Mouse (Mus musculus): ENCODE results near the gene Ddr2. TPM values are rescaled to one million over a fixed set of nuclear protein-coding genes. Genes with fewer than 3 reads are reported as not detected.

Gene Ddr2
- polyA plus RNA-seq, 1 experiment = 13.7 TPM

GRCm38 (mm10) chr1:169934005-169934725 lies 176.4 kb downstream of the Ddr2 start:
- TF ChIP-seq MAX (IDR thresholded peaks at IDR 0.05) = no peak
- TF ChIP-seq MYOG (IDR thresholded peaks at IDR 0.05; ENCODE audit: control insufficient read depth, extremely low read depth, insufficient read length) = no peak
- TF ChIP-seq MYOD1 (IDR thresholded peaks at IDR 0.05; ENCODE audit: control insufficient read depth, insufficient read length, low read depth) = no peak
- TF ChIP-seq CTCF (IDR thresholded peaks at IDR 0.05; ENCODE audit: control insufficient read depth, insufficient read depth, insufficient read length) = no peak
- TF ChIP-seq FOSL1 (IDR thresholded peaks at IDR 0.05; ENCODE audit: insufficient read depth, low read length, poor library complexity, severe bottlenecking) = no peak
- TF ChIP-seq USF1 (IDR thresholded peaks at IDR 0.05; ENCODE audit: low read depth) = no peak
- no peak for TF ChIP-seq CEBPB (IDR thresholded peaks at IDR 0.05; ENCODE audit: low read depth)
- Histone ChIP-seq H3K36me3 (ENCODE audit: control insufficient read depth, insufficient read depth) (no peaks in the 10 kb centered on the region), H3ac (ENCODE audit: control insufficient read depth, insufficient read length, low read depth) (no peak overlapping the region), H3K79me3 (ENCODE audit: low read depth) (no peaks in the 10 kb centered on the region), H3K4me3 (ENCODE audit: insufficient read depth, poor library complexity, severe bottlenecking) (no peak overlapping the region), H3K27me3 (ENCODE audit: control insufficient read depth, insufficient read depth, insufficient read length) (no peaks in the 10 kb centered on the region), H3K79me2 (ENCODE audit: control insufficient read depth, insufficient read depth) (no peaks in the 10 kb centered on the region)

- no peaks in the 10 kb centered on the region for H3K79me2 ChIP-seq (ENCODE audit: control insufficient read depth, insufficient read depth)
- no peaks in the 10 kb centered on the region for H3K79me3 ChIP-seq (ENCODE audit: low read depth)
- no peaks in the 10 kb centered on the region for H3K36me3 ChIP-seq (ENCODE audit: control insufficient read depth, insufficient read depth)
- TF ChIP-seq FOSL1 (IDR thresholded peaks at IDR 0.05; ENCODE audit: insufficient read depth, low read length, poor library complexity, severe bottlenecking) (no peak), CEBPB (IDR thresholded peaks at IDR 0.05; ENCODE audit: low read depth) (no peak), MYOG (IDR thresholded peaks at IDR 0.05; ENCODE audit: control insufficient read depth, extremely low read depth, insufficient read length) (no peak), MYOD1 (IDR thresholded peaks at IDR 0.05; ENCODE audit: control insufficient read depth, insufficient read length, low read depth) (no peak), CTCF (IDR thresholded peaks at IDR 0.05; ENCODE audit: control insufficient read depth, insufficient read depth, insufficient read length) (no peak), USF1 (IDR thresholded peaks at IDR 0.05; ENCODE audit: low read depth) (no peak), MAX (IDR thresholded peaks at IDR 0.05) (no peak)
- H3K27me3 ChIP-seq (ENCODE audit: control insufficient read depth, insufficient read depth, insufficient read length) = no peaks in the 10 kb centered on the region
- no peak overlapping the region for H3ac ChIP-seq (ENCODE audit: control insufficient read depth, insufficient read length, low read depth)
- no peak overlapping the region for H3K4me3 ChIP-seq (ENCODE audit: insufficient read depth, poor library complexity, severe bottlenecking)
These were observed 178.3 kb downstream of the Ddr2 start for GRCm38 (mm10) chr1:169932122-169932746.

- no peak for TF ChIP-seq CTCF (IDR thresholded peaks at IDR 0.05; ENCODE audit: control insufficient read depth, insufficient read depth, insufficient read length)
- TF ChIP-seq FOSL1 (IDR thresholded peaks at IDR 0.05; ENCODE audit: insufficient read depth, low read length, poor library complexity, severe bottlenecking) = no peak
- no peak for TF ChIP-seq USF1 (IDR thresholded peaks at IDR 0.05; ENCODE audit: low read depth)
- TF ChIP-seq MYOD1 (IDR thresholded peaks at IDR 0.05; ENCODE audit: control insufficient read depth, insufficient read length, low read depth) = no peak
- no peak for TF ChIP-seq CEBPB (IDR thresholded peaks at IDR 0.05; ENCODE audit: low read depth)
- no peak for TF ChIP-seq MAX (IDR thresholded peaks at IDR 0.05)
- no peak for TF ChIP-seq MYOG (IDR thresholded peaks at IDR 0.05; ENCODE audit: control insufficient read depth, extremely low read depth, insufficient read length)
These were observed 178.9 kb downstream of the Ddr2 start for GRCm38 (mm10) chr1:169931698-169932097.

GRCm38 (mm10) chr1:169928454-169928971 lies 182.0 kb downstream of the Ddr2 start, which contains the start of gene Ccdc190:
TSS of gene Ccdc190 (plus strand) at chr1:169928648.
- TF ChIP-seq USF1 (IDR thresholded peaks at IDR 0.05; ENCODE audit: low read depth) (no peak), MAX (IDR thresholded peaks at IDR 0.05) (no peak), CEBPB (IDR thresholded peaks at IDR 0.05; ENCODE audit: low read depth) (no peak), FOSL1 (IDR thresholded peaks at IDR 0.05; ENCODE audit: insufficient read depth, low read length, poor library complexity, severe bottlenecking) (no peak), MYOG (IDR thresholded peaks at IDR 0.05; ENCODE audit: control insufficient read depth, extremely low read depth, insufficient read length) (no peak), MYOD1 (IDR thresholded peaks at IDR 0.05; ENCODE audit: control insufficient read depth, insufficient read length, low read depth) (no peak), CTCF (IDR thresholded peaks at IDR 0.05; ENCODE audit: control insufficient read depth, insufficient read depth, insufficient read length) (no peak)
- Histone ChIP-seq H3K27me3 (ENCODE audit: control insufficient read depth, insufficient read depth, insufficient read length) (no peaks in the 10 kb centered on the region), H3K79me2 (ENCODE audit: control insufficient read depth, insufficient read depth) (no peaks in the 10 kb centered on the region), H3K79me3 (ENCODE audit: low read depth) (no peaks in the 10 kb centered on the region), H3K4me3 (ENCODE audit: insufficient read depth, poor library complexity, severe bottlenecking) (no peak within 1 kb of the TSS), H3ac (ENCODE audit: control insufficient read depth, insufficient read length, low read depth) (no peak within 1 kb of the TSS), H3K36me3 (ENCODE audit: control insufficient read depth, insufficient read depth) (no peaks in the 10 kb centered on the region)

More at GRCm38 (mm10) chr1:169931698-169932097, 178.9 kb downstream of the Ddr2 start:
- no peak overlapping the region for H3ac ChIP-seq (ENCODE audit: control insufficient read depth, insufficient read length, low read depth)
- H3K27me3 ChIP-seq (ENCODE audit: control insufficient read depth, insufficient read depth, insufficient read length) = no peaks in the 10 kb centered on the region
- no peaks in the 10 kb centered on the region for H3K79me3 ChIP-seq (ENCODE audit: low read depth)
- H3K4me3 ChIP-seq (ENCODE audit: insufficient read depth, poor library complexity, severe bottlenecking) = no peak overlapping the region
- H3K36me3 ChIP-seq (ENCODE audit: control insufficient read depth, insufficient read depth) = no peaks in the 10 kb centered on the region
- no peaks in the 10 kb centered on the region for H3K79me2 ChIP-seq (ENCODE audit: control insufficient read depth, insufficient read depth)

- Histone ChIP-seq H3K36me3 (ENCODE audit: control insufficient read depth, insufficient read depth) (no peaks in the 10 kb centered on the region), H3K4me3 (ENCODE audit: insufficient read depth, poor library complexity, severe bottlenecking) (no peak overlapping the region), H3ac (ENCODE audit: control insufficient read depth, insufficient read length, low read depth) (no peak overlapping the region), H3K27me3 (ENCODE audit: control insufficient read depth, insufficient read depth, insufficient read length) (no peaks in the 10 kb centered on the region), H3K79me2 (ENCODE audit: control insufficient read depth, insufficient read depth) (no peaks in the 10 kb centered on the region), H3K79me3 (ENCODE audit: low read depth) (no peaks in the 10 kb centered on the region)
- TF ChIP-seq CTCF (IDR thresholded peaks at IDR 0.05; ENCODE audit: control insufficient read depth, insufficient read depth, insufficient read length) (no peak), MYOG (IDR thresholded peaks at IDR 0.05; ENCODE audit: control insufficient read depth, extremely low read depth, insufficient read length) (no peak), MYOD1 (IDR thresholded peaks at IDR 0.05; ENCODE audit: control insufficient read depth, insufficient read length, low read depth) (no peak), CEBPB (IDR thresholded peaks at IDR 0.05; ENCODE audit: low read depth) (no peak), USF1 (IDR thresholded peaks at IDR 0.05; ENCODE audit: low read depth) (no peak), FOSL1 (IDR thresholded peaks at IDR 0.05; ENCODE audit: insufficient read depth, low read length, poor library complexity, severe bottlenecking) (no peak), MAX (IDR thresholded peaks at IDR 0.05) (no peak)
These were observed 182.7 kb downstream of the Ddr2 start for GRCm38 (mm10) chr1:169927753-169928369.
